Mouse (Mus musculus) midbrain, postnatal 0 days (tissue): ENCODE data around the gene Hist1h2bk. TPM values are rescaled to one million over a fixed set of nuclear protein-coding genes. Genes with fewer than 3 reads are reported as not detected.
"Not testable (repeated sequence)": the region's sequence is repeated elsewhere in the genome, so short reads cannot be mapped to it uniquely, and the experiment has no call there.

ENCODE experiments used
- ATAC-seq: fragments of 200-750 bp; cut with Nextera tagmentation; 2 replicates; pipeline ENCODE4 v1.8.0; 2017; ENCODE audit warnings: moderate number of reproducible peaks, mild to moderate bottlenecking, moderate TSS enrichment, moderate library complexity; ENCODE audit not compliant: low FRiP score
- DNase-seq: peaks from one replicate; pipeline ENCODE4 v3.0.0-alpha.2; 2015; ENCODE audit warnings: low spot score
- H3K27ac ChIP-seq: fragments of 300-500 bp; sonication (generic); 2 replicates; pipeline ENCODE4 v1.5.1; 2014; ENCODE audit warnings: low read depth, mild to moderate bottlenecking, low read length, mixed read lengths
- H3K27me3 ChIP-seq: fragments of 300-500 bp; sonication (generic); 2 replicates; pipeline ENCODE4 v1.6.1; 2014; ENCODE audit warnings: low read length, control low read depth, mixed read lengths; ENCODE audit not compliant: insufficient read depth
- H3K36me3 ChIP-seq: fragments of 300-500 bp; sonication (generic); 2 replicates; pipeline ENCODE4 v1.6.1; 2014; ENCODE audit warnings: low read length, control low read depth, mixed read lengths; ENCODE audit not compliant: insufficient read depth
- H3K4me1 ChIP-seq: fragments of 300-500 bp; sonication (generic); 2 replicates; pipeline ENCODE4 v1.6.1; 2014; ENCODE audit warnings: mild to moderate bottlenecking, control low read depth, antibody characterized with exemption, low read length, mixed read lengths; ENCODE audit not compliant: insufficient read depth
- H3K4me2 ChIP-seq: fragments of 300-500 bp; sonication (generic); 2 replicates; pipeline ENCODE4 v1.6.1; 2014; ENCODE audit warnings: low read depth, mild to moderate bottlenecking, low read length, mixed read lengths; ENCODE audit not compliant: poor library complexity, severe bottlenecking
- H3K4me3 ChIP-seq: fragments of 300-500 bp; sonication (generic); 2 replicates; pipeline ENCODE4 v1.5.1; 2014; ENCODE audit warnings: low read depth, mild to moderate bottlenecking, low read length, moderate library complexity
- H3K9ac ChIP-seq: fragments of 300-500 bp; sonication (generic); replicated peaks from 2 replicates; pipeline ENCODE4 v1.6.1; 2014; ENCODE audit warnings: mild to moderate bottlenecking, low read length, moderate library complexity, mixed read lengths; ENCODE audit not compliant: poor library complexity, severe bottlenecking
- H3K9me3 ChIP-seq: fragments of 300-500 bp; sonication (generic); 2 replicates; pipeline ENCODE4 v1.6.1; 2016; ENCODE audit warnings: low read length, control low read depth
- CTCF ChIP-seq: IDR thresholded peaks from 2 replicates; pipeline ENCODE4 v1.5.1; 2016; ENCODE audit warnings: antibody characterized with exemption, mild to moderate bottlenecking
- WGBS: fragments of 180-500 bp; shearing (Covaris S2); extraction: QIAGEN DNeasy Blood & Tissue Kit; methylation state at CpG from one replicate; pipeline ENCODE4 v1.1.7; 2014; 5-methylcytosine and 5-hydroxymethylcytosine counted together
- polyA plus RNA-seq: library from polyadenylated mRNA; unstranded; fragments of >200 nt; fragmentation: Nextera tagmentation; extraction: Ambion mirVana; gene quantifications from 2 replicates; pipeline ENCODE4 v1.2.1, GENCODE M21; 2015
- total RNA-seq: library from RNA; depleted of rRNA; stranded (reverse); fragments of >200 nt; gene quantifications from 2 replicates; pipeline ENCODE4 v1.2.3, GENCODE M21; 2014

Hist1h2bk gene
- total and polyA plus RNA-seq, 2 experiments from 2014 or later = 321 TPM; not detected in 1

GRCm38 (mm10) chr13:22041651-22042567 lies 6.2 kb downstream of the Hist1h2bk start:
- H3K27ac ChIP-seq = no peak overlapping the region
- TF ChIP-seq CTCF = no peak
- no peaks in the 10 kb centered on the region for H3K27me3 ChIP-seq
- H3K36me3 ChIP-seq = no peaks in the 10 kb centered on the region
- peak overlapping the region; percentile 36 for H3K4me3 ChIP-seq
- ATAC-seq (no peak), DNase-seq (no peak)
- H3K9ac ChIP-seq = no peak overlapping the region
- H3K4me2 ChIP-seq = peak overlapping the region; percentile 59
- WGBS = 2% methylated on average over 13 of the region's 13 CpGs
- H3K4me1 ChIP-seq = peaks cover 7% of the 10 kb centered on the region; the same call in 1 of the 2 replicates
- no peaks in the 10 kb centered on the region for H3K9me3 ChIP-seq

DNA sequence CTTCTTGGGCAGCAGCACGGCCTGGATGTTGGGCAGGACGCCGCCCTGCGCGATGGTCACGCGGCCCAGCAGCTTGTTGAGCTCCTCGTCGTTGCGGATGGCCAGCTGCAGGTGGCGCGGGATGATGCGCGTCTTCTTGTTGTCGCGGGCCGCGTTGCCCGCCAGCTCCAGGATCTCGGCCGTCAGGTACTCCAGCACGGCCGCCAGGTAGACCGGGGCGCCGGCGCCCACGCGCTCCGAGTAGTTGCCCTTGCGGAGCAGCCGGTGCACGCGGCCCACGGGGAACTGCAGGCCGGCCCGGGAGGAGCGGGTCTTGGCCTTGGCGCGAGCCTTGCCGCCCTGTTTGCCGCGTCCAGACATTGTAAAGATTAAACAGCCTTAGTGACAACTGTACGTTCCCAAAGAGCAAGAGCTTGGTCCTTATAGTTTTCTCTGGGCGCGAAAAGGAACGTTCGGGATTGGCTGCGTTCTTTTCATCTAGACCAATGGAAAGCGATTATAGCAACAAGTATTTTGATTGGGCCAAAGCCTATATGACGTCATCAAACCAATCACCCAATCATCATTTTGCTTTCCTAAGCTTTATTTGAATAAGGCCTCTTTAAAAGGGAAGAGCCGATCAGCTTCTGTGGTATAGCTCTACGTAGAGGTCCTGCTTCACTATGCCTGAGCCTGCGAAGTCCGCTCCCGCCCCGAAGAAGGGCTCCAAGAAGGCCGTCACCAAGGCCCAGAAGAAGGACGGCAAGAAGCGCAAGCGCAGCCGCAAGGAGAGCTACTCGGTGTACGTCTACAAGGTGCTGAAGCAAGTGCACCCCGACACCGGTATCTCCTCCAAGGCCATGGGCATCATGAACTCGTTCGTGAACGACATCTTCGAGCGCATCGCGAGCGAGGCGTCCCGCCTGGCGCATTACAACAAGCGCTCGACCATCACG lies 7.2 kb downstream of the Hist1h2bk start, which contains the start of the genes Hist1h2ag and Hist1h2bj:
Gene Hist1h2ag (minus strand): TSS at position 377 of the 935 bp plus-strand sequence.
Gene Hist1h2bj (plus strand): TSS at position 647 of the 935 bp plus-strand sequence.
- peak; percentile 100 for DNase-seq
- WGBS = under 1% methylated on average over 36 of the region's 80 CpGs
- H3K27me3 ChIP-seq, H3K9me3 ChIP-seq, H3K36me3 ChIP-seq, H3K9ac ChIP-seq, H3K27ac ChIP-seq, H3K4me1 ChIP-seq: not testable (repeated sequence)
- Histone ChIP-seq H3K4me3 (peak within 1 kb of the TSS; percentile 38), H3K4me2 (peak within 1 kb of the TSS; percentile 59)
- peak; percentile 92 for ATAC-seq

DNA sequence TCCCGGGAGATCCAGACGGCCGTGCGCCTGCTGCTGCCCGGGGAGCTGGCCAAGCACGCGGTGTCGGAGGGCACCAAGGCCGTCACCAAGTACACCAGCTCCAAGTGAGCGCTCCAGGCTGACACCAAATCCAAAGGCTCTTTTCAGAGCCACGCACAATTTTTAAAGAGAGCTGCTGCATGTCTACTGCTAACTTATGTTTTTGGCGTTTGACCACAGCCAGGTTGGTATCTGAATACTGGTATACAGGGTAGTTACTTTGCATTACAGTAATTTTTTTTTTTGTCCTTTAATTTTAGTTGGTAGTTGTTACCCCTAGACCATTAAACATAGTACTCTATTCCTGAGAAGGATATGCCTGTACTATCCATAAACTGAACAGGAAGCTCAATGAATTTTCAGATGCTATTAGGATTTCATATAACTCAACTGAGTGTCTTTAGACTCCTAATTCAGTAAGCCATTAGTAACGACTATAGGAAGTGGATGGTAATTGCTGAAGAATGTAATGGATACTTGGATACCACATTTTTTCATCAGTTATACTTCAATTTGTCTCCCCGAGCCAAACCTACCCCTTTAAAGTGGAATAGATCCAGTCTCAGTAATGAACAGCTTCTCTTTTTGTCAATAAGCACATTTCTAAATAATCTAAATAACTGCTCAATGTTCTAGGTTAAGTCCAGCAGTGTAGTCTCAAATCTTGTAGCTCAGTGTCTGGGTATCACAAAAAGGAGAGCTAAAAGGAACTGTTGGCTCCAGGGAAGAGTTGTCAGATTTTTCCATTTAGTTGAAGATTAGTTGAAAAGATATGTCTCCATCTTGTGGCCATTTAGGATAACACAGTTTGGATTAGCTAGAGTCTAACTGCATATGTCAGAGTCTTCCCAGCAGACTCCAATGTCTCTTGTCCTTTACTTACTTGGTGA lies 8.1 kb downstream of the Hist1h2bk start:
- Histone ChIP-seq H3K36me3 (no peaks in the 10 kb centered on the region), H3K4me3 (peak overlapping the region; percentile 38), H3K27ac (no peak overlapping the region), H3K4me1 (peaks cover 7% of the 10 kb centered on the region; the same call in 1 of the 2 replicates), H3K9ac (no peak overlapping the region), H3K9me3 (no peaks in the 10 kb centered on the region), H3K27me3 (no peaks in the 10 kb centered on the region), H3K4me2 (peak overlapping the region; percentile 44)
- peak; percentile 32 for ATAC-seq
- peak; percentile 86 for DNase-seq
- peak; percentile 79 for TF ChIP-seq CTCF
- under 1% methylated on average over 9 of the region's 14 CpGs for WGBS

DNA sequence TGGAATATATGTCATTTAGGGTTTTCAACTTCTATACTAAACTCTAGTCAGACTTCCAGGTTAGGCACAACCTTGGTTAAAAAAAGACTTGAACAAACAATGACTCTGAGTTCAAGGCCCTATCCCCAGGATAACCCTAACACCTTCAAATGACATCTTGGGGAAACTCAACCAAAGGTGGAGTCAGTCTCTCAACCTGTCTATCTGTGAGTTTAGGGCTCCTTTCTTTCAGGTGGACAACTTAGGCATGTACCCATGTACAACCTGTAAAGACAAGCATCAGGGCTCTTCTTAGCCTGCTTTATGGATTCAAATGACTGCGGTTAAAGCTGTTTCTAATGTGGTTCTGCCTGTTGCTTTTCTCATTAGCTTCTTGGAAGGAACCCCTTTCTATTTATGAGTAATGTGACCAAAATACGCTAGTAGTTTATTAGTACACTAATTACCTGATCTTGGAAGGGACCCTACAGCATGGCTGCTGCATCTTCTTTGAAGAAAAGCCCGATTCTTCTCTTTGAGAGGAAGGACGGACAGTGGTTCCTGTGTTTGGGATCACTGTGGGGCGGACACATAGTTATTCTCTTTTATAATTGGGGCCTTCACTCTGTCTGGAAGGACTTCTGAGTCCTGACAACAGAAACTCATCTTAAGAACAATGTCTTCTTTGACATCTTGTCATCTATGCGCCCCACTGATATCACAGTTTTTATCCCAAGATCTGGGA lies 8.9 kb downstream of the Hist1h2bk start:
- ATAC-seq = no peak
- no peak overlapping the region for H3K4me3 ChIP-seq
- H3K4me1 ChIP-seq = peaks cover 7% of the 10 kb centered on the region; the same call in 1 of the 2 replicates
- no peak overlapping the region for H3K27ac ChIP-seq
- no peak for DNase-seq
- no peak overlapping the region for H3K9ac ChIP-seq
- H3K9me3 ChIP-seq = no peaks in the 10 kb centered on the region
- 91% methylated on average over 6 of the region's 6 CpGs for WGBS
- no peaks in the 10 kb centered on the region for H3K36me3 ChIP-seq
- no peak for TF ChIP-seq CTCF
- no peak overlapping the region for H3K4me2 ChIP-seq
- H3K27me3 ChIP-seq = no peaks in the 10 kb centered on the region
